Mouse (Mus musculus) layer of hippocampus, adult 8-10 months (tissue): Measurements from ENCODE around the gene Fosb. TPM values are rescaled to one million over a fixed set of nuclear protein-coding genes. Genes with fewer than 3 reads are reported as not detected.

Experiments
- DNase-seq, 2 experiments: peaks; one replicate each; pipeline ENCODE4 v3.0.0; 2022; ENCODE audit warnings: low spot score in 2 of 2
- total RNA-seq, 4 experiments: library from RNA; stranded (reverse); gene quantifications; 2 replicates each; pipeline ENCODE4 v1.2.4; 2022

Fosb gene
- total RNA-seq, 4 experiments from 2014 or later = 5.4 to 13.8 (median 10.7) TPM

- DNase-seq = no peak
These were observed 56.4 kb downstream of the Fosb start for GRCm38 (mm10) chr7:19253437-19253836.

Other genes starting within 250 kb of the Fosb start
- gene Dmwd, start 233.8 kb downstream of the Fosb start, total RNA-seq = 100 to 1,000 TPM; 136 to 144 (median 141) TPM
- 10 to 100 TPM; 35.6 to 55.8 (median 45.3) TPM for gene Dmpk, start 226.2 kb downstream of the Fosb start, total RNA-seq
- 1 to 10 TPM; 2.0 to 3.7 (median 3.6) TPM for gene Six5, start 215.5 kb downstream of the Fosb start, total RNA-seq
- under 1 TPM; 0.18 to 0.57 (median 0.31) TPM for gene Gm4969, start 191.7 kb downstream of the Fosb start, total RNA-seq
- 10 to 100 TPM; 13.3 to 15.1 (median 14.4) TPM for gene Fbxo46, start 190.2 kb downstream of the Fosb start, total RNA-seq
- gene Qpctl, start 160.8 kb downstream of the Fosb start, total RNA-seq = 10 to 100 TPM; 18.6 to 20.9 (median 20.4) TPM
- gene Snrpd2, start 160.3 kb downstream of the Fosb start, total RNA-seq = 10 to 100 TPM; 75.6 to 82.3 (median 78.2) TPM
- gene Gipr, start 143.9 kb downstream of the Fosb start, total RNA-seq = 1 to 10 TPM; 1.0 to 1.5 (median 1.2) TPM
- gene Eml2, start 133.6 kb downstream of the Fosb start, total RNA-seq = 100 to 1,000 TPM; 156 to 198 (median 171) TPM
- gene Gpr4, start 97.5 kb downstream of the Fosb start, total RNA-seq = 1 to 10 TPM; 1.3 to 2.7 (median 1.8) TPM
- 10 to 100 TPM; 33.8 to 45.7 (median 40.7) TPM for gene Opa3, start 81.7 kb downstream of the Fosb start, total RNA-seq
- gene Vasp, start 38.2 kb downstream of the Fosb start, total RNA-seq = 10 to 100 TPM; 17.4 to 26.8 (median 19.5) TPM
- gene Ppm1n, start 30.0 kb downstream of the Fosb start, total RNA-seq = under 1 TPM in 1 of 4 experiments, not detected in 3; 0.28 TPM
- gene Rtn2, start 27.4 kb downstream of the Fosb start, total RNA-seq = 10 to 100 TPM; 76.6 to 96.7 (median 85.4) TPM
- gene Ercc1, start 34.7 kb upstream of the Fosb start, total RNA-seq = 10 to 100 TPM; 41.9 to 47.8 (median 43.2) TPM
- 10 to 100 TPM; 18.3 to 20.2 (median 19.0) TPM for gene Cd3eap, start 49.4 kb upstream of the Fosb start, total RNA-seq
- gene Ppp1r13l, start 49.7 kb upstream of the Fosb start, total RNA-seq = 1 to 10 TPM; 5.7 to 9.2 (median 8.1) TPM
- 10 to 100 TPM; 36.0 to 41.5 (median 37.7) TPM for gene Ercc2, start 72.0 kb upstream of the Fosb start, total RNA-seq
- gene Klc3, start 94.1 kb upstream of the Fosb start, total RNA-seq = 1 to 10 TPM; 3.7 to 8.4 (median 6.9) TPM
- gene Ckm, start 94.7 kb upstream of the Fosb start, total RNA-seq = 1 to 10 TPM in 1 of 4 experiments, under 1 TPM in 1, not detected in 2; 0.18 to 4.8 TPM
- 100 to 1,000 TPM in 1 of 4 experiments, 10 to 100 TPM in 3; 87.6 to 103 (median 95.0) TPM for gene Mark4, start 148.8 kb upstream of the Fosb start, total RNA-seq
- gene Exoc3l2, start 153.3 kb upstream of the Fosb start, total RNA-seq = under 1 TPM; 0.08 to 0.41 (median 0.38) TPM
- gene Bloc1s3, start 198.3 kb upstream of the Fosb start, total RNA-seq = 1 to 10 TPM; 4.7 to 6.7 (median 5.9) TPM
- gene Trappc6a, start 198.3 kb upstream of the Fosb start, total RNA-seq = 10 to 100 TPM; 17.1 to 25.2 (median 21.6) TPM
- under 1 TPM; 0.39 to 0.86 (median 0.77) TPM for gene Nkpd1, start 207.8 kb upstream of the Fosb start, total RNA-seq